Mouse (Mus musculus) midbrain, embryonic 11.5 days (tissue): Measurements from ENCODE around the gene Cxcl16. TPM values are rescaled to one million over a fixed set of nuclear protein-coding genes. Genes with fewer than 3 reads are reported as not detected.

Experiments used
- ATAC-seq: fragments of 200-750 bp; cut with Nextera tagmentation; 2 replicates; pipeline ENCODE4 v1.8.0; 2017; ENCODE audit warnings: moderate TSS enrichment, moderate library complexity; ENCODE audit not compliant: low FRiP score
- DNase-seq: peaks from one replicate; pipeline ENCODE4 v3.0.0; 2015; ENCODE audit warnings: low spot score; ENCODE audit errors: missing footprints
- H3K27ac ChIP-seq: fragments of 300-500 bp; sonication (generic); 2 replicates; pipeline ENCODE4 v1.5.1; 2014; ENCODE audit warnings: low read depth, low read length
- H3K27me3 ChIP-seq: fragments of 300-500 bp; sonication (generic); 2 replicates; pipeline ENCODE4 v1.6.1; 2014; ENCODE audit warnings: mild to moderate bottlenecking, low read length, moderate library complexity, mixed read lengths; ENCODE audit not compliant: control insufficient read depth, insufficient read depth
- H3K36me3 ChIP-seq: fragments of 300-500 bp; sonication (generic); 2 replicates; pipeline ENCODE4 v1.6.1; 2014; ENCODE audit warnings: mild to moderate bottlenecking, low read length, moderate library complexity, mixed read lengths; ENCODE audit not compliant: control insufficient read depth, insufficient read depth
- H3K4me1 ChIP-seq: fragments of 300-500 bp; sonication (generic); 2 replicates; pipeline ENCODE4 v1.6.1; 2014; ENCODE audit warnings: low read length; ENCODE audit not compliant: control insufficient read depth, insufficient read depth
- H3K4me2 ChIP-seq: fragments of 300-500 bp; sonication (generic); 2 replicates; pipeline ENCODE4 v1.6.1; 2014; ENCODE audit warnings: mild to moderate bottlenecking, moderate library complexity
- H3K4me3 ChIP-seq: fragments of 300-500 bp; sonication (generic); 2 replicates; pipeline ENCODE4 v1.5.1; 2014; ENCODE audit warnings: low read depth, low read length
- H3K9ac ChIP-seq: fragments of 300-500 bp; sonication (generic); 2 replicates; pipeline ENCODE4 v1.6.1; 2014; ENCODE audit warnings: low read length
- H3K9me3 ChIP-seq: fragments of 300-500 bp; sonication (generic); 2 replicates; pipeline ENCODE4 v1.6.1; 2016; ENCODE audit warnings: low read length; ENCODE audit not compliant: control insufficient read depth
- WGBS: fragments of 180-500 bp; shearing (Covaris S2); extraction: QIAGEN DNeasy Blood & Tissue Kit; methylation state at CpG from one replicate; pipeline ENCODE4 v1.1.7; 2014; 5-methylcytosine and 5-hydroxymethylcytosine counted together
- polyA plus RNA-seq: library from polyadenylated mRNA; unstranded; fragments of >200 nt; fragmentation: Nextera tagmentation; extraction: Ambion mirVana; gene quantifications from 2 replicates; pipeline ENCODE4 v1.2.1, GENCODE M21; 2014

The Cxcl16 gene
- polyA plus RNA-seq, 1 experiment from 2014 or later: 0.82 TPM

- Histone ChIP-seq H3K4me3 (no peak overlapping the region), H3K9ac (no peak overlapping the region), H3K27ac (no peak overlapping the region), H3K4me2 (no peak overlapping the region), H3K4me1 (peaks cover 5% of the 10 kb centered on the region), H3K36me3 (no peaks in the 10 kb centered on the region), H3K9me3 (no peaks in the 10 kb centered on the region), H3K27me3 (peaks cover 34% of the 10 kb centered on the region)
- WGBS: 75% methylated on average over 5 of the region's 5 CpGs
- no peak for ATAC-seq
- DNase-seq: no peak
Observed at GRCm38 (mm10) chr11:70463970-70464369, 4.2 kb upstream of the Cxcl16 start.

DNA sequence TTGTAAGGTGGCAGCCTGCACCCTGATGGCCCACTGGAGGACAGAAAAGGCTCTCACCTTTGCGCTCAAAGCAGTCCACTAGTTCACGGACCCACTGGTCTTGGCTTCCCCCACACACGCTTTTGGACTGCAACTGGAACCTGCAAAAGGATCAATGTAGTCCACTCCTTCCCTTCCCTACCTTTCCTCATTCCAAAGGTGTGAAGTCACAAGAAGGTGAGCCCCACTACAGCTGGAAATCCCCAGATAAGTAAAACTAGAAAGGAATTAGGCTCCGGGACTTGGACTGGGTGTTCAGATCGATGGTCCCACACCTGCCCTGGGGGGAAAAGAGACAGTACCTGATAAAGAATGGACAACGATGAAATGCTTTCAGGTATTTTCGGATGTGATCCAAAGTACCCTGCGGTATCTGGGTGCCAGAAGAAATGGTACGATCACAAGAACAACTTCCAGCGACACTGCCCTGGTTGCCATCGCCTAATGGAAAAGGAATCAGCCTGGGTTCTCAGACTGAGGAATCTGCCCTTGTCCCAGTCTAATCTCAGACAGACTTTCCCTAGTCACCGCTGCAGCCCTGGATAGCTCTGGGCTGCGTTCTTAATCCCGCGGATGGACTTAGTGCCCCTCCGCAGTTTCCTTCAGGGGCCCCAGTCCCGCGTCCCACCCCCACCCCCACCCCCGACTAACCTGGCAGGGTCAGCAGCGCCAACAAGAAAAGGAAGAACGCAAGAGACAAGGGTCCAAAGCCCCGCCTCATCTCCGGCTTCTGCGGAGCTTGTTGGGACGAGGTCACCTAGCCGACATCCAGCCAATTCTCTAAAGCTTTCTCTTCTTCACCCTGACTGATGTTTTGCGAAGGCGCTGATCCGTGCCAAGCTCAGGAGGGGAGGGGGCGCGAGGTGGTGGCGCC is 840 bp downstream of the Cxcl16 start, which contains the start of gene Zmynd15:
TSS of gene Zmynd15 (plus strand) at position 746 of the 913 bp plus-strand sequence.
- DNase-seq (no peak), ATAC-seq (no peak)
- Histone ChIP-seq H3K4me2 (peak within 1 kb of the TSS; percentile 81), H3K27me3 (peaks cover 24% of the 10 kb centered on the region), H3K36me3 (no peaks in the 10 kb centered on the region), H3K27ac (no peak within 1 kb of the TSS), H3K4me1 (peaks cover 7% of the 10 kb centered on the region), H3K9ac (peak within 1 kb of the TSS; percentile 62), H3K4me3 (peak within 1 kb of the TSS; percentile 39), H3K9me3 (no peaks in the 10 kb centered on the region)
- 19% methylated on average over 32 of the region's 32 CpGs for WGBS

DNA sequence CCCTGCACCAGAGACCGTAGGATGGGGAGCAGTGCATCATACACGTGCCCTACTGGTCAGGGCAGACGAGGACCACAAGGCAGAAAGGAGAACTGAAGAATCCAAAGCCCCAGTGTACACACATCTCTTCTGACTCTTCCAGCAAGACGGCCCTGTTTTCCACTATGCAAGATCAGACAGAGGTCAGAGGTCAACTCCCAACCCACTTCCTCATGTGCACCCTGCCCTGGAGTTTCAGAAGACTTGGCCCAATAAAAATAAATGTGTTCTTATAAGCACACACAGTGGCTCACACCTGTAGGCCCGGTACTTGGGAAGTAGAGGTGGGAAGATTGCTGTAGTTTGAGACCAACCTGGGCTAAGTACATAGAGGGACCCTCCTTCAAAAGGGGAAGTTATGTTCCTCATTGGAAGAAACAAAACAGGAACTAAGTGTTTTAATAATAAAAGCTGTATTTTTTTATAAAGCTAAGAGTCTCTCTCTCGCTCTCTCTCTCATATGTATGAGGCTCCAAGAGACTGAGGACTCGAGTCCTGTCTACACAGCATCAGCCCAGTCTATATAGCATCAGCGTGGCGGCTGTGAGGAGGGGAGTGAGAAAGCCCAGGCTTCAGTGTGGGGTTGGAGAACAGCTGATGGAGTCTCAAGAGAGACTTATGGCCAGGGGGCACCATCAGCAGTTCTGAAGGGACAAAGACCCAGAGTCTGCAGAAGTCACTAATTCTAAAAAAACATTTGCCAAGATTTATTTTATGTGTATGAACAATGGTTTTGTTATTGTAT is 6.3 kb downstream of the Cxcl16 start:
- Histone ChIP-seq H3K9ac (no peak overlapping the region), H3K27ac (no peak overlapping the region), H3K4me3 (no peak overlapping the region), H3K36me3 (no peaks in the 10 kb centered on the region), H3K4me1 (peaks cover 7% of the 10 kb centered on the region; the same call in 1 of the 2 replicates), H3K27me3 (peaks cover under 1% of the 10 kb centered on the region; the same call in 1 of the 2 replicates), H3K9me3 (no peaks in the 10 kb centered on the region), H3K4me2 (no peak overlapping the region)
- 87% methylated on average over 9 of the region's 9 CpGs for WGBS
- ATAC-seq: no peak
- peak; percentile 67 for DNase-seq

GRCm38 (mm10) chr11:70451797-70452498 is 7.8 kb downstream of the Cxcl16 start, which contains the start of gene Med11:
Med11 (plus strand) TSS chr11:70451919.
- Histone ChIP-seq H3K36me3 (no peaks in the 10 kb centered on the region), H3K27me3 (no peaks in the 10 kb centered on the region), H3K4me1 (peaks cover 7% of the 10 kb centered on the region; the same call in 1 of the 2 replicates), H3K4me3 (peak within 1 kb of the TSS; percentile 52), H3K9me3 (no peaks in the 10 kb centered on the region), H3K9ac (peak within 1 kb of the TSS; percentile 57), H3K27ac (peak within 1 kb of the TSS; percentile 62), H3K4me2 (peak within 1 kb of the TSS; percentile 60)
- under 1% methylated on average over 46 of the region's 46 CpGs for WGBS
- ATAC-seq: peak; percentile 99
- peak; percentile 99 for DNase-seq

GRCm38 (mm10) chr11:70450926-70451325 is 8.9 kb downstream of the Cxcl16 start:
- ATAC-seq: no peak
- 89% methylated on average over 2 of the region's 2 CpGs for WGBS
- Histone ChIP-seq H3K27ac (no peak overlapping the region), H3K4me1 (peaks cover 7% of the 10 kb centered on the region; the same call in 1 of the 2 replicates), H3K4me3 (no peak overlapping the region), H3K27me3 (no peaks in the 10 kb centered on the region), H3K9me3 (no peaks in the 10 kb centered on the region), H3K36me3 (no peaks in the 10 kb centered on the region), H3K9ac (no peak overlapping the region), H3K4me2 (no peak overlapping the region)
- no peak for DNase-seq

DNA sequence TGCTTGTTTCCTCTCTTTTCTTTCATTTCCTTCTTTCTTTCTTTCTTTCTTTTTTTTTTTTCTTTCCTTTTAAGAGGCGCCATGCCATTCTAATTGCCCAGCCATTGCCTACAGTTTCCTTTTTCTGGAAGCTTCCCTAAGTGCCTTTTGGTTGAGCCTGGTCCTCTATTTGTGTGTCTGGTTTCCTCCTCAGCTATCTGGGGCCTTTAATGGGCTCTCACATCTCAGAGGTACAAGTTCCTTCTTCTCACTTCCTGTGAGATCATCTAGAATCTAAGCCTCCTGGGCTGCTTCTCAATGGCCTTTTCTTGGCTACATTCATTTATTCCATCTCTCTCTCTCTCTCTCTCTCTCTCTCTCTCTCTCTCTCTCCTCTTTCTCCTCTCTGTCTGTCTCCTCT is 12.4 kb downstream of the Cxcl16 start:
- Histone ChIP-seq H3K4me1 (no peaks in the 10 kb centered on the region), H3K27ac (no peak overlapping the region), H3K9me3 (no peaks in the 10 kb centered on the region), H3K36me3 (no peaks in the 10 kb centered on the region), H3K4me2 (no peak overlapping the region), H3K9ac (no peak overlapping the region), H3K4me3 (no peak overlapping the region), H3K27me3 (no peaks in the 10 kb centered on the region)
- ATAC-seq (no peak), DNase-seq (no peak)
- 68% methylated on average over 1 of the region's 1 CpGs for WGBS

GRCm38 (mm10) chr11:70446756-70447155 is 13.0 kb downstream of the Cxcl16 start:
- Histone ChIP-seq H3K27ac (no peak overlapping the region), H3K9me3 (no peaks in the 10 kb centered on the region), H3K9ac (no peak overlapping the region), H3K36me3 (no peaks in the 10 kb centered on the region), H3K4me3 (no peak overlapping the region), H3K4me1 (no peaks in the 10 kb centered on the region), H3K27me3 (no peaks in the 10 kb centered on the region), H3K4me2 (no peak overlapping the region)
- DNase-seq (peak; percentile 73), ATAC-seq (no peak)
- 45% methylated on average over 3 of the region's 3 CpGs for WGBS

- Histone ChIP-seq H3K27ac (no peak overlapping the region), H3K4me2 (no peak overlapping the region), H3K9me3 (no peaks in the 10 kb centered on the region), H3K9ac (no peak overlapping the region), H3K4me3 (no peak overlapping the region), H3K27me3 (no peaks in the 10 kb centered on the region), H3K36me3 (no peaks in the 10 kb centered on the region; the same call in 1 of the 2 replicates), H3K4me1 (no peaks in the 10 kb centered on the region)
- no peak for DNase-seq
- ATAC-seq: no peak
- 77% methylated on average over 6 of the region's 6 CpGs for WGBS
Observed at GRCm38 (mm10) chr11:70444667-70445066, 15.1 kb downstream of the Cxcl16 start.
